Mouse (Mus musculus): ENCODE measurements at regions not wholly inside any gene's neighbourhood (a gene's known extent, or its start where the extent isn't known, plus 50 kb on each side); places are given as distances from the start of the nearest gene placed in this dataset.

GRCm38 (mm10) chr16:97686561-97686960, 75.6 kb upstream of the Tmprss2 start:
- DNase-seq (ENCODE audit: low spot score in 2 of 2): no peak

- DNase-seq (ENCODE audit: low spot score in 2 of 2): no peak
Measured at GRCm38 (mm10) chr16:97685603-97686285, 74.7 kb upstream of the Tmprss2 start.

- DNase-seq (ENCODE audit: low spot score in 2 of 2): no peak
Measured at GRCm38 (mm10) chr16:97681191-97681590, 70.2 kb upstream of the Tmprss2 start.

GRCm38 (mm10) chr16:97679820-97680219, 68.8 kb upstream of the Tmprss2 start:
- DNase-seq (ENCODE audit: low spot score in 2 of 2): no peak

- DNase-seq (ENCODE audit: low spot score in 2 of 2): no peak
Measured at GRCm38 (mm10) chr16:97679252-97679651, 68.3 kb upstream of the Tmprss2 start.

- DNase-seq (ENCODE audit: low spot score in 2 of 2): no peak
Measured at GRCm38 (mm10) chr16:97677621-97678020, 66.6 kb upstream of the Tmprss2 start.

- DNase-seq (ENCODE audit: low spot score in 2 of 2): peak in 1 of 2 experiments; percentile 5
Measured at GRCm38 (mm10) chr16:97673576-97673975, 62.6 kb upstream of the Tmprss2 start.

- peak; percentile 9 to 25 for DNase-seq (ENCODE audit: low spot score in 2 of 2)
Measured at GRCm38 (mm10) chr16:97670131-97671038, 59.4 kb upstream of the Tmprss2 start.

- no peak for DNase-seq (ENCODE audit: low spot score in 2 of 2)
Measured at GRCm38 (mm10) chr16:97667536-97667935, 56.5 kb upstream of the Tmprss2 start.

- DNase-seq (ENCODE audit: low spot score in 2 of 2): no peak
Measured at GRCm38 (mm10) chr16:97665518-97665917, 54.5 kb upstream of the Tmprss2 start.

All from layer of hippocampus, adult 8-10 months (tissue).